Mouse (Mus musculus): ENCODE results near the gene Cd300ld3. TPM values are rescaled to one million over a fixed set of nuclear protein-coding genes. Genes with fewer than 3 reads are reported as not detected.

The Cd300ld3 gene
- polyA plus RNA-seq, 1 experiment from 2014 or later, result not detected

DNA sequence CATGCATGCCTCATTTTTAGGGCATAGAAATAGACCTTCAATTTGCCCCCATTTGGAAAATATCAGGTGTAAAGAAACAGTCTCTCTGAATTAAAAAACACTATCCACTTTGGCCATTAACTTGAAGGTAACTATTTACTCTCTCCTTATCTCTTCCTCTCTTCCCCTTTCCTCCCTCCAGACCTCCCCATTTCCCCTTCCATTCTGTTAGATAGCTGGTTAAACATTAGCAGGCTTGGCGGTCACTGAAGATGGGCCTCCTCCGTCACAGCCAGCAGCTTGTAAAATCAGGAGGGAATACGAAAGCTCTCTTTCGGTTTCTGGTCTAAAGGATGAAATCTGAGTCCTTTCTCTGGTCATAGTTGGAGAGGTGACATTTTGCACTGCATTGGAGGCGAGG is 27.6 kb upstream of the Cd300ld3 start:
- 69% methylated on average over 5 of the region's 5 CpGs for WGBS
- peaks cover 18% of the 10 kb centered on the region for H3K4me1 ChIP-seq
- no peak for DNase-seq (ENCODE audit: low spot score)
- H3K9me3 ChIP-seq (replicated peaks), result no peaks in the 10 kb centered on the region
- H3K27me3 ChIP-seq (ENCODE audit: low read depth, poor library complexity, severe bottlenecking), result no peaks in the 10 kb centered on the region
- H3K27ac ChIP-seq, result no peak overlapping the region
- H3K4me3 ChIP-seq, result no peak overlapping the region
- H3K36me3 ChIP-seq, result no peaks in the 10 kb centered on the region

DNA sequence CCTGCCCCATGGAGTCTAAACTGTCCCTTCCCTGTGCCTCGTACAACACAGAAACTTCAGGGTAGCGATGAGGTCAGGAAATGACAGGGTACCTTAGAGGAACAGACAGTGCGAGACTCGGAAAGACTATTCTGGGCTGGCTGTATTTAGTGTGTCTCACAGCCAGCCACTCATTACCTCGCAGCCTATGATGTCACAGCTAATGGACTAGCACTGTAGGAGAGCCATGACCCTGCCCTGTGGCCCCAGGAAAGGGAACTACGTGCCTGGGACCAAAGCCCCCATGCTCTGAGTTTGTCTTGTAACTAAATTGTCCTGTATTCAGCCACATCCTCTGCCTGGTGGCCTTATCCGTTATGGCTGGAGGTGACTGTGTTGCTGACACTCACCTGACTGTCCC is 27.2 kb upstream of the Cd300ld3 start:
- Histone ChIP-seq H3K36me3 (no peaks in the 10 kb centered on the region), H3K4me1 (peaks cover 19% of the 10 kb centered on the region), H3K4me3 (no peak overlapping the region), H3K27me3 (ENCODE audit: low read depth, poor library complexity, severe bottlenecking) (no peaks in the 10 kb centered on the region), H3K27ac (no peak overlapping the region), H3K9me3 (replicated peaks) (no peaks in the 10 kb centered on the region)
- DNase-seq (ENCODE audit: low spot score), result no peak
- 85% methylated on average over 7 of the region's 7 CpGs for WGBS

DNA sequence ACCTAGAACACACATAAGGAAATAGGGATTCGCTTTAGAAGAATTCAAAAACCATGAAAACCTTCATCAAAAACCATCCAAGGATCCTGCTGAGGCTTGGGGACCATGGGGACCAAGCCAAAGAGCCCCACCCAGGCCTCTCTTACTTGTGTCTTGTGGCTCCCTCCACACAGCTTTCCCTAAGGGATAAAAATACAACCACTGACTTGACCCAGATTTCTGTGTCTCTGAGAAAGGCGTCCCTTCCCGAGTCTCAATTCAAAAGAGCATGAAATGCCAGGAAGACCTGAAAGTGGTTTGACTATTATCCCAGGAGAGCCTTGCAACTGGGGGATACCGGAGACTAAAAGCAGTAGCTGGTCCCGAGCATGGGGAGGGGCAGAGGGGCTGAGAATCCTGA is 24.8 kb upstream of the Cd300ld3 start:
- Histone ChIP-seq H3K4me1 (peaks cover 19% of the 10 kb centered on the region), H3K36me3 (no peaks in the 10 kb centered on the region), H3K9me3 (replicated peaks) (no peaks in the 10 kb centered on the region), H3K27ac (no peak overlapping the region), H3K4me3 (no peak overlapping the region), H3K27me3 (ENCODE audit: low read depth, poor library complexity, severe bottlenecking) (no peaks in the 10 kb centered on the region)
- 73% methylated on average over 5 of the region's 5 CpGs for WGBS
- DNase-seq (ENCODE audit: low spot score), result no peak

DNA sequence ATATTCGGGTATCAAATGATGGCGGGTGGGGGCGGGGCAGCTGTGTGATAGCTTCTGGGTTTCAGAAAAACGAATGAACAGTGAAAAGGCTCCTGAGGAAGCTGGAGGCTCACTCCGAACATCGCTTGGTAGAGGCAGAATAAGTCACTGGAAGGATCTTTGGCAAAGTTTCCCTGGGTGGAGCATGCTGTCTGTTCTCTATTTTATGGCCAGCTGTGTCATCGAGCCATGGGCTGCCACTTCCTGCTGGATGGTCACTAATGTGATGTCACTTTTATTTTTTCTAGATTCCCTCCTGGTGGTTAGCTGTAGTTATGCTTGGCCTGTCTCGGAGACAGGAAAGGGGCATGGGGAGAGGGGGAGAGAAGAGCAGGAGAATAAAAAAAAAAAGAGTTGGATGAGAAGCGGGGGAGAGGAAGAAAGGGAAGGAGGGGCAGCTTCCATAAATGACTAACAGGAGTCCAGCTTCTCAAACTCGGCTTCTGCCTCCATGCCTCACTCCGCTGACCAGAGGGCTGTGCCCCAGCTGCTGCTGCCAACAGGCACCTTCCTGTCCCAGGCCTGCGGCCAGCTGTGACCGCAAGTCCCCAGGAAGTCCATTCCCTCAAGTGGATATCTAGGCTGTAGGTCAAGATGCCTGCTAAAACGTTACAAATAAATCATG is 23.6 kb upstream of the Cd300ld3 start:
- H3K4me3 ChIP-seq, result peak overlapping the region; percentile 10; the same call in 1 of the 2 replicates
- no peak overlapping the region for H3K27ac ChIP-seq
- WGBS, result 34% methylated on average over 14 of the region's 14 CpGs
- H3K36me3 ChIP-seq, result no peaks in the 10 kb centered on the region
- peaks cover 19% of the 10 kb centered on the region for H3K4me1 ChIP-seq
- DNase-seq (ENCODE audit: low spot score), result peak; percentile 43
- no peaks in the 10 kb centered on the region for H3K27me3 ChIP-seq (ENCODE audit: low read depth, poor library complexity, severe bottlenecking)
- H3K9me3 ChIP-seq (replicated peaks), result no peaks in the 10 kb centered on the region

DNA sequence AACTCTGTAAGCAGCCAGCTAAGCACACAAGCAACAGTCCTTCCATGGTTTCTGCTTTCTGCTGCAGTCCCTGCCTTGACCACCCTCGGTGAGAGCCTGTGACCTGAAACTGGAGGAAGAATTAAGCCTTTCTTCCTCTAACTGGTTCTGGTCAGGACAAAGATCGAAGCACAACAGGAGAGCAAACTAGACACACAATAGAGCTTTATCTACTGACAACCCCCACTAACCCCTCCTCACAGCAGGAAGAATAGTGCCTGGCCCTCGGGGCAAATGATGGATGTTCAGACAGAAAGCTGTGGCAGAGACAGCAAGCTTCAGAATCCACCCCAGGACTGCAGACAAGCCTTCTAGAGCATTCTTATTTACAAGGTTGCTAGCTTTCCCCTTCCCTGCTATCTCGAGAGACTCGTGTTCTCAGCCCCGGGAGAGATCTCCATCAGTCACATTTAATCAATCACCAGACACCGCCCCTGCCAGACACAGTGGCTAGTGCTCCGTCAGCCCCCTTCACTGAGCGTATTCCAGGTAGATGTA is 22.9 kb upstream of the Cd300ld3 start:
- Histone ChIP-seq H3K27me3 (ENCODE audit: low read depth, poor library complexity, severe bottlenecking) (no peaks in the 10 kb centered on the region), H3K27ac (peak overlapping the region; percentile 19; the same call in 1 of the 2 replicates), H3K9me3 (replicated peaks) (no peaks in the 10 kb centered on the region), H3K4me1 (peaks cover 19% of the 10 kb centered on the region), H3K36me3 (no peaks in the 10 kb centered on the region), H3K4me3 (0 out of 2 replicates have a peak overlapping the region, but pooled peaks have one; percentile 10)
- no peak for DNase-seq (ENCODE audit: low spot score)
- 21% methylated on average over 9 of the region's 9 CpGs for WGBS

DNA sequence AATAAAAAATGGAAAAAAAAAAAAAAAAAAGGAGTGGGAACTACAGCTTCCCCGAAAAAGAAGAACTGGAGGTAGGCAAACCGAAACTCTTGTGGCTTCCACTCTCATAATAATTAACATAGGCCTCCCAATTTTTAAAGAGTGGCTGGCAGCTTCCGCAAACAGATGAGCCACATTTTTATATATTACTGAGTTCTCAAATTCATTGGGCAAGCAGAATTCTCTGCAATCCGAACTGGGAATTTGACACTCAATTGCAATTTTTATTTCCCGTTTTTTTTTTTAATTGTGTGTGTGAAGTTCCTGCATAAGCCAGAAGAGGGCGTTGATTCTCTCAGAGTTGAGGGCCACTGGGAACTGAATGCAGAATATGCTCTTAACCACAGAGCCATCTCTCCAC is 18.6 kb upstream of the Cd300ld3 start:
- no peaks in the 10 kb centered on the region for H3K9me3 ChIP-seq (replicated peaks)
- no peaks in the 10 kb centered on the region for H3K36me3 ChIP-seq
- 73% methylated on average over 6 of the region's 6 CpGs for WGBS
- H3K27ac ChIP-seq, result no peak overlapping the region
- peaks cover 12% of the 10 kb centered on the region for H3K4me1 ChIP-seq
- H3K4me3 ChIP-seq, result no peak overlapping the region
- no peaks in the 10 kb centered on the region for H3K27me3 ChIP-seq (ENCODE audit: low read depth, poor library complexity, severe bottlenecking)
- no peak for DNase-seq (ENCODE audit: low spot score)

DNA sequence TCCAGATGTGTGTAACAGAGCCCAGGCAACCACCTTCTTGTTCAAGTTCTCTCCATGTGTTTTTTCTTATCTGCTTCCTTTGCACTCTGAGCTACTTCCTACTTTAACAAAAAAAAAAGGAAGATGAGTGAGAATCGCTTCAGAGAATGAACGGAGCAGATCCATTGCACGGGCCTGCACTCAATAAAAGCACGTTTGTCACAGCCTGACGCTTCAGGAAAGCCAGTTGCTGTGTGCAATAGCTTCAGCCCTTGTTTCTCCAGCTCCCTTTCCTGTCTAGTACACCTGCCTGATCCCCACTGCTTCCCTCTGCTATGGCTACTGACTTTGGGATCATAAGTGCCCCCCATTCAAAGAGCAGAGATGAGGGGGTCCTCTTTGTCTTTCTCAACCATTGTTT is 13.9 kb upstream of the Cd300ld3 start, which contains the start of gene Cd300e:
Gene Cd300e (minus strand): TSS at position 101 of the 400 bp plus-strand sequence.
- H3K4me3 ChIP-seq, result no peak within 1 kb of the TSS
- H3K9me3 ChIP-seq (replicated peaks), result no peaks in the 10 kb centered on the region
- peaks cover 3% of the 10 kb centered on the region; the same call in 1 of the 2 replicates for H3K4me1 ChIP-seq
- H3K27me3 ChIP-seq (ENCODE audit: low read depth, poor library complexity, severe bottlenecking), result no peaks in the 10 kb centered on the region
- DNase-seq (ENCODE audit: low spot score), result no peak
- no peak within 1 kb of the TSS for H3K27ac ChIP-seq
- H3K36me3 ChIP-seq, result no peaks in the 10 kb centered on the region
- WGBS, result 63% methylated on average over 5 of the region's 5 CpGs

DNA sequence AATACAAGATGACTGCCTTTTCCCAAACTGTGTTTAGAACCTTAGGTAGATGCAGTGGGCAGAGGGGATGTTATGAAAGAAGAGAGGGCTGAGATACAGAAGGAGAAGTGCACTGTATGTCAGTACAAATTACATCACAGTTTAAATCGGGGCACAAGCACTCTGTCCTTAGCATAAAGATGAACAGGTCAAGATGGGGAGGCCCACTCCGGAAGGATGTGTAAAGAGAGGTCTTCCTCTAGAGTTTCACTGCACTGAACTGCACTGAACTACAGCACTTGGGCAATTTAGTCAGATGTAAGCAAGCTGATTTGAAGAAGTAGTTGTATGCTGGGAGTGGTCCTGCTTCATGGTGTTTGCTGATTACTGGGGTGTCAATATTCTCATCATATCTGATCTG is 11.6 kb upstream of the Cd300ld3 start:
- Histone ChIP-seq H3K36me3 (no peaks in the 10 kb centered on the region), H3K27ac (no peak overlapping the region), H3K4me3 (no peak overlapping the region), H3K27me3 (ENCODE audit: low read depth, poor library complexity, severe bottlenecking) (no peaks in the 10 kb centered on the region), H3K9me3 (replicated peaks) (no peaks in the 10 kb centered on the region), H3K4me1 (peaks cover 3% of the 10 kb centered on the region; the same call in 1 of the 2 replicates)
- WGBS, result 87% methylated on average over 2 of the region's 2 CpGs
- no peak for DNase-seq (ENCODE audit: low spot score)

DNA sequence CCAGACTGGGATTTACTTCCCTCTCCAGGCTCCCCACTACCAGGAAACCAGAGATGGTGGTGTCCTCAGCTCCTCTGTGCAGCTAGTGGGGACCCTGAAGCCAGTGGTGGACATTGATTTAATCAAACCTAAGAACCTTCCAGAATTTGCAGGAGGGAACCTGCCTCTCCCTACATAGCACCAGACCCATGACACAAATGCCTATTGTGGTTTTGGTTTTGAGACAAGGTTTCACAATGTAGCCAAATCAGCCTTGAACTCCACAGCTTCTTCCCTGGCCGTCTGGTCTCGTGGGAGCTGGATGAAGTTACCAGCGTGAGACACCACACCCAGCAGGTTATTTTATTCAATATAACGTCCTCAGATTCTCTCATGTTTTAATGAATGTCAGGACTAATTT is 10.5 kb upstream of the Cd300ld3 start:
- H3K36me3 ChIP-seq, result no peaks in the 10 kb centered on the region
- no peak overlapping the region for H3K27ac ChIP-seq
- WGBS, result 85% methylated on average over 4 of the region's 4 CpGs
- H3K4me1 ChIP-seq, result peaks cover 3% of the 10 kb centered on the region; the same call in 1 of the 2 replicates
- H3K4me3 ChIP-seq, result no peak overlapping the region
- no peaks in the 10 kb centered on the region for H3K9me3 ChIP-seq (replicated peaks)
- DNase-seq (ENCODE audit: low spot score), result no peak
- H3K27me3 ChIP-seq (ENCODE audit: low read depth, poor library complexity, severe bottlenecking), result no peaks in the 10 kb centered on the region

DNA sequence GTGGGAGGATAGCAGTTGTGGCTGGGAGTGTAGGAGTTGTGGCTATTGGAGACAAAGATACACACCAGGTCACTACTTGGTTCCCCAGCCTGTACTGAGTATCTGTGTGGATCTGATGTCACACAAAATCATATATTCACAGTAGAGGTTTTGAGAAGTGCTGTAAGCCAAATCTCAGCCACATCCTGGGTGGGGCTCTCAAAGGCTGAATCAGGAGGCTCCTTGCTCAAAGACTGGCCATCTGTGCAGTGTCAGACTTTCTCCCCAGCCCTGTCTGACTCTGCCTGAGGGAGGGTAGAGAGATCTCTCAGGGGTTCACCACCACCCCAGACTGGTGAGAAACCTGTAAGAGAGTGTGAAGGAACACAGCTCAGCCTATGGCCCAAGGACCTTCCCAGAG is 6.3 kb upstream of the Cd300ld3 start:
- DNase-seq (ENCODE audit: low spot score), result no peak
- Histone ChIP-seq H3K9me3 (replicated peaks) (no peaks in the 10 kb centered on the region), H3K4me3 (no peak overlapping the region)

DNA sequence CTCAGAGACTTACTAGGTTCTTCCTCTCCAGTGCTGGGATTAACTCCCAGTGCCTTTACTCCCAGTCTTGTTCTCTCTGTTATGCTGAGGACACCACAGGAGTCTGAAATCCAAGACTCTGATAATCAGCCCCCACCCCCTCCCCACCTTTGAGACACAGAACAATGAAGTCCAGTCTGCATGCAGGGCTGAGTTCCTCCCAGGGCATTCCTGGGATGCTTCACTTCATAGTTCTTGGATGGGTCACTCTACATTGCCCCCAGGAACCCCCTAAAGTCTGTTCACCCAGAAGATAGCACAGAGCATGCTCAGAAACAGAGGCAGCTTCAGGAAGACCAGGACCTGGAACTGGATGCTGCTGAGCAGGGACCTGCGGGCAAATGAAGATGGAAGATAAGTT is 4.8 kb upstream of the Cd300ld3 start:
- Histone ChIP-seq H3K4me3 (no peak overlapping the region), H3K36me3 (no peaks in the 10 kb centered on the region), H3K27me3 (ENCODE audit: low read depth, poor library complexity, severe bottlenecking) (no peaks in the 10 kb centered on the region), H3K27ac (no peak overlapping the region), H3K9me3 (replicated peaks) (no peaks in the 10 kb centered on the region), H3K4me1 (no peaks in the 10 kb centered on the region)
- no peak for DNase-seq (ENCODE audit: low spot score)
- WGBS, result 91% methylated on average over 1 of the region's 1 CpGs

More for the DNA sequence above, 6.3 kb upstream of the Cd300ld3 start:
- no peaks in the 10 kb centered on the region for H3K27me3 ChIP-seq (ENCODE audit: low read depth, poor library complexity, severe bottlenecking)
- no peaks in the 10 kb centered on the region for H3K4me1 ChIP-seq
- H3K27ac ChIP-seq, result no peak overlapping the region
- no peaks in the 10 kb centered on the region for H3K36me3 ChIP-seq

DNA sequence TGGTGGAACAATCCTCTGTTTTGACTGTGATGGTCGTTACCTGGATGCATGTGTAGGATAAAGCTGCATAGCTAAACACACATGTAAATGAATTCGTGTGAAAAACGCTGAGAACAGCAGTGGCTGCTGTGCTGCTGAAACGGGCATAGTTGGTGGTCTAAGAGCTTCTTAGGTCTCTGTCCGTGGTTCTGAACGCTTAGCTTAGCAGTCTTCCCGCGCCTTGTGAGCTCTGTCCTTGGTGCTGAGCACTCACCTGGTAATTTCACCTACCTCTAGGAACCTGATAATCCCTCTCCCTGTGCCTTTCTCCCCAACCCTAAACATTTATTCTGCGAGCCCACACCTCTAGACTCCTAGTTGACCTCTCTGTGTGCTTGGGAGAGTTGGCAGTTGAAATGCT is 4.0 kb upstream of the Cd300ld3 start:
- Histone ChIP-seq H3K9me3 (replicated peaks) (no peaks in the 10 kb centered on the region), H3K36me3 (no peaks in the 10 kb centered on the region), H3K4me1 (no peaks in the 10 kb centered on the region), H3K27me3 (ENCODE audit: low read depth, poor library complexity, severe bottlenecking) (no peaks in the 10 kb centered on the region), H3K4me3 (no peak overlapping the region), H3K27ac (no peak overlapping the region)
- 3% methylated on average over 9 of the region's 9 CpGs for WGBS
- DNase-seq (ENCODE audit: low spot score), result peak; percentile 79

DNA sequence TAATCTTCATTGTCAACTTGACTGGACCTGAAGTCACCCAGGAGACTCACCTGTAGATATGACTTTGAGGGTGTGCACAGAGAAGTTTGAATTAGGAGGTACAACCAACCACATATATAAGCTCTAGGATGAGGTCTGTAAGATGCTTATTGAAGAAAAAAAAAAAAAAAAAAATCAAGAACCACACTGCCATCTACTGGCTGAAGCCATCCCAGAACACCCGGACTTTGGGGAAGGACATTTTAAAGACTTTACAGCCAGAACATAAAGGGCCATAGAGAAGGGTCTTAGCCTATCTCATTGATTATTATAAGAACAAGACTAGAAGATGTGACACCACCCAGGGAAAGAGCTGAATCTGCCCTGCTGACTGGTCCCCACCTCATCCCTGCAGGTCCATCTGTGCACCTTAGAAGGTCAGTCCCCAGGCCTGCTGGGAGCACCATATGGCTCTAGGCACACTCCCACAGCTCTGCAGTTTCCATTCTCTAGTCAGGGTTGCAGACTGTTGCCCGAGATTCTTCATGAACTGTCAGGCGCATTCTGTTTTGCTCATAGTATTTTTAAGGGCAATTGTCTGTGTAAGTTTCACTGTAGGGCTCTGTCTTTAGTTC is 1.2 kb upstream of the Cd300ld3 start:
- H3K27me3 ChIP-seq (ENCODE audit: low read depth, poor library complexity, severe bottlenecking), result no peaks in the 10 kb centered on the region
- 44% methylated on average over 3 of the region's 3 CpGs for WGBS
- H3K4me1 ChIP-seq, result no peaks in the 10 kb centered on the region
- no peak overlapping the region for H3K27ac ChIP-seq
- DNase-seq (ENCODE audit: low spot score), result no peak
- H3K4me3 ChIP-seq, result no peak overlapping the region
- H3K36me3 ChIP-seq, result no peaks in the 10 kb centered on the region
- no peaks in the 10 kb centered on the region for H3K9me3 ChIP-seq (replicated peaks)
